Mouse (Mus musculus) MEL (cell line): ENCODE measurements around the gene Copz2. TPM values are rescaled to one million over a fixed set of nuclear protein-coding genes. Genes with fewer than 3 reads are reported as not detected.

Experiments used
- DNase-seq: peaks from one replicate; pipeline ENCODE4 v3.0.0; 2011; ENCODE audit warnings: low read depth, low spot score
- H3K27ac ChIP-seq: 2 replicates; pipeline ENCODE4 v1.5.1; 2012; ENCODE audit warnings: low read depth, mild to moderate bottlenecking, control low read depth, low read length, moderate library complexity; ENCODE audit not compliant: control insufficient read depth
- H3K27me3 ChIP-seq, 2 experiments: fragments of 150-350 bp in 1 of 2; sonication (generic) in 1 of 2; 2 replicates each; pipeline ENCODE4 v1.6.1; 2012; ENCODE audit warnings: low read length in 2 of 2, mild to moderate bottlenecking in 2 of 2, improper control_type of control experiment in 1 of 2, moderate library complexity in 1 of 2; ENCODE audit not compliant: insufficient read depth in 2 of 2, control insufficient read depth in 1 of 2
- H3K36me3 ChIP-seq, 2 experiments: 2 replicates each; pipeline ENCODE4 v1.6.1; 2012 to 2014; ENCODE audit warnings: low read length in 2 of 2, improper control_type of control experiment in 1 of 2, inconsistent platforms in 1 of 2, mild to moderate bottlenecking in 1 of 2; ENCODE audit not compliant: insufficient read depth in 2 of 2, control insufficient read depth in 1 of 2
- H3K4me1 ChIP-seq, 2 experiments: fragments of 150-350 bp in 1 of 2; sonication (generic) in 1 of 2; 2 replicates each; pipeline ENCODE4 v1.6.1; 2012; ENCODE audit warnings: low read length in 2 of 2, improper control_type of control experiment in 1 of 2, mild to moderate bottlenecking in 1 of 2; ENCODE audit not compliant: insufficient read depth in 2 of 2, control insufficient read depth in 1 of 2
- H3K4me3 ChIP-seq, 2 experiments: fragments of 150-350 bp in 1 of 2; sonication (generic) in 1 of 2; 2 replicates each; pipeline ENCODE4 v1.5.1; 2012; ENCODE audit warnings: low read depth in 2 of 2, low read length in 2 of 2, mild to moderate bottlenecking in 2 of 2, moderate library complexity in 2 of 2, control low read depth in 1 of 2, improper control_type of control experiment in 1 of 2; ENCODE audit not compliant: control insufficient read depth in 1 of 2, insufficient read depth in 1 of 2
- H3K79me2 ChIP-seq: 2 replicates; pipeline ENCODE4 v1.6.1; 2012; ENCODE audit warnings: mild to moderate bottlenecking, low read length, moderate library complexity; ENCODE audit not compliant: control insufficient read depth, poor library complexity, insufficient read depth
- H3K9ac ChIP-seq: 2 replicates; pipeline ENCODE4 v1.6.1; 2012; ENCODE audit warnings: low read depth, mild to moderate bottlenecking, control low read depth, low read length, moderate library complexity; ENCODE audit not compliant: control insufficient read depth, poor library complexity, severe bottlenecking
- H3K9me3 ChIP-seq: fragments of 150-350 bp; sonication (generic); replicated peaks from 2 replicates; pipeline ENCODE4 v1.6.1; 2012; ENCODE audit warnings: mild to moderate bottlenecking, low read length, improper control_type of control experiment, moderate library complexity; ENCODE audit not compliant: insufficient read depth
- BHLHE40 ChIP-seq: IDR thresholded peaks from 2 replicates; pipeline ENCODE4 v1.6.1; 2012; ENCODE audit warnings: low read depth, mild to moderate bottlenecking, inconsistent platforms, low read length, improper control_type of control experiment, borderline replicate concordance
- CHD1 ChIP-seq: IDR thresholded peaks from 2 replicates; pipeline ENCODE4 v1.6.1; 2012; ENCODE audit warnings: low read depth, mild to moderate bottlenecking, inconsistent platforms, low read length, improper control_type of control experiment
- CTCF ChIP-seq, 3 experiments: IDR thresholded peaks in 2 of 3; conservative IDR thresholded peaks in 1 of 3; 2 replicates each; pipeline ENCODE4 v1.5.1; 2011 to 2012; ENCODE audit warnings: low read length in 3 of 3, low read depth in 2 of 3, mild to moderate bottlenecking in 2 of 3, improper control_type of control experiment in 1 of 3, inconsistent platforms in 1 of 3, mixed read lengths in 1 of 3, moderate library complexity in 1 of 3; ENCODE audit not compliant: control insufficient read depth in 1 of 3, insufficient read depth in 1 of 3, poor library complexity in 1 of 3, severe bottlenecking in 1 of 3
- E2F4 ChIP-seq: IDR thresholded peaks from 2 replicates; pipeline ENCODE4 v1.6.1; 2011; ENCODE audit warnings: low read depth, low read length, improper control_type of control experiment, borderline replicate concordance
- ELF1 ChIP-seq: IDR thresholded peaks from 2 replicates; pipeline ENCODE4 v1.6.1; 2014; ENCODE audit warnings: low read depth, mild to moderate bottlenecking, inconsistent platforms, low read length, improper control_type of control experiment, moderate library complexity
- EP300 ChIP-seq, 2 experiments: IDR thresholded peaks; 2 replicates each; pipeline ENCODE4 v1.6.1; 2011; ENCODE audit warnings: improper control_type of control experiment in 2 of 2, low read length in 2 of 2, low read depth in 1 of 2, mild to moderate bottlenecking in 1 of 2
- GATA1 ChIP-seq: IDR thresholded peaks from 2 replicates; pipeline ENCODE4 v1.6.1; 2011; ENCODE audit warnings: low read depth, low read length, improper control_type of control experiment
- MAZ ChIP-seq: IDR thresholded peaks from 2 replicates; pipeline ENCODE4 v1.6.1; 2012; ENCODE audit warnings: low read depth, mild to moderate bottlenecking, inconsistent platforms, low read length, improper control_type of control experiment
- MXI1 ChIP-seq: IDR thresholded peaks from 2 replicates; pipeline ENCODE4 v1.6.1; 2011; ENCODE audit warnings: mild to moderate bottlenecking, low read depth, low read length, improper control_type of control experiment
- MYC ChIP-seq: IDR thresholded peaks from 2 replicates; pipeline ENCODE4 v1.6.1; 2011; ENCODE audit warnings: low read depth, mild to moderate bottlenecking, low read length, improper control_type of control experiment, moderate library complexity
- NRF1 ChIP-seq: IDR thresholded peaks from 2 replicates; pipeline ENCODE4 v1.6.1; 2014; ENCODE audit warnings: low read depth, mild to moderate bottlenecking, inconsistent platforms, low read length, improper control_type of control experiment, moderate library complexity; ENCODE audit not compliant: poor library complexity, insufficient read depth, severe bottlenecking
- POLR2A ChIP-seq, 2 experiments: IDR thresholded peaks; 2 replicates each; pipeline ENCODE4 v1.6.1; 2011 to 2012; ENCODE audit warnings: low read length in 2 of 2, mild to moderate bottlenecking in 2 of 2, control low read depth in 1 of 2, improper control_type of control experiment in 1 of 2, low read depth in 1 of 2, moderate library complexity in 1 of 2; ENCODE audit not compliant: control insufficient read depth in 1 of 2, insufficient read depth in 1 of 2, poor library complexity in 1 of 2
- POLR2AphosphoS2 ChIP-seq: IDR thresholded peaks from 2 replicates; pipeline ENCODE4 v1.6.1; 2011; ENCODE audit warnings: low read length, improper control_type of control experiment
- RAD21 ChIP-seq: IDR thresholded peaks from 2 replicates; pipeline ENCODE4 v1.6.1; 2011; ENCODE audit warnings: mild to moderate bottlenecking, low read depth, low read length, improper control_type of control experiment
- RCOR1 ChIP-seq: IDR thresholded peaks from 2 replicates; pipeline ENCODE4 v1.6.1; 2012; ENCODE audit warnings: low read depth, mild to moderate bottlenecking, inconsistent platforms, low read length, improper control_type of control experiment
- SIN3A ChIP-seq: IDR thresholded peaks from 2 replicates; pipeline ENCODE4 v1.6.1; 2012; ENCODE audit warnings: low read length, improper control_type of control experiment, inconsistent platforms
- TCF12 ChIP-seq: IDR thresholded peaks from 2 replicates; pipeline ENCODE4 v1.6.1; 2014; ENCODE audit warnings: low read depth, mild to moderate bottlenecking, inconsistent platforms, low read length, improper control_type of control experiment, moderate library complexity
- UBTF ChIP-seq: IDR thresholded peaks from 2 replicates; pipeline ENCODE4 v1.6.1; 2012; ENCODE audit warnings: low read depth, mild to moderate bottlenecking, inconsistent platforms, low read length, improper control_type of control experiment, moderate library complexity, borderline replicate concordance; ENCODE audit not compliant: insufficient read depth
- USF1 ChIP-seq: IDR thresholded peaks from 2 replicates; pipeline ENCODE4 v1.6.1; 2014; ENCODE audit warnings: low read depth, mild to moderate bottlenecking, inconsistent platforms, low read length, improper control_type of control experiment, moderate library complexity
- USF2 ChIP-seq, 2 experiments: IDR thresholded peaks; 2 replicates each; pipeline ENCODE4 v1.6.1; 2011 to 2012; ENCODE audit warnings: improper control_type of control experiment in 2 of 2, low read length in 2 of 2, borderline replicate concordance in 1 of 2, inconsistent platforms in 1 of 2, low read depth in 1 of 2, mild to moderate bottlenecking in 1 of 2; ENCODE audit not compliant: insufficient read depth in 1 of 2
- ZKSCAN1 ChIP-seq: IDR thresholded peaks from 2 replicates; pipeline ENCODE4 v1.6.1; 2012; ENCODE audit warnings: low read depth, mild to moderate bottlenecking, inconsistent platforms, low read length, improper control_type of control experiment, moderate library complexity
- ZMIZ1 ChIP-seq: IDR thresholded peaks from 2 replicates; pipeline ENCODE4 v1.6.1; 2012; ENCODE audit warnings: low read depth, mild to moderate bottlenecking, inconsistent platforms, low read length, improper control_type of control experiment, moderate library complexity
- polyA plus RNA-seq, 2 experiments: library from polyadenylated mRNA; stranded (reverse) in 1 of 2; unstranded in 1 of 2; fragments of >175 nt in 1 of 2; fragments of >200 nt in 1 of 2; gene quantifications; 2 replicates each; pipeline versions ENCODE4 v1.2.1 to v1.2.4; 2012; ENCODE audit warnings: low replicate concordance in 2 of 2, low read depth in 1 of 2; ENCODE audit not compliant: insufficient read length in 2 of 2, insufficient read depth in 1 of 2, missing spikeins in 1 of 2
- total RNA-seq: library from RNA; depleted of rRNA; stranded (reverse); fragments of 300-350 nt; gene quantifications from 2 replicates; pipeline ENCODE4 v1.2.3, GENCODE M21; 2012

The Copz2 gene
- total and polyA plus RNA-seq, 3 experiments, result 2.1 to 6.3 TPM; not detected in 1

GRCm38 (mm10) chr11:96877071-96877470 lies 27.4 kb downstream of the Copz2 start (continued):
- TF ChIP-seq CTCF (IDR thresholded peaks at IDR 0.05 in 2 of 3, conservative IDR thresholded peaks at IDR 0.05 in 1 of 3; ENCODE audit: control insufficient read depth in 1 of 3, insufficient read depth in 1 of 3, low read depth in 2 of 3, low read length in 3 of 3, poor library complexity in 1 of 3, severe bottlenecking in 1 of 3) (no peak), BHLHE40 (no peak), RAD21 (no peak)

GRCm38 (mm10) chr11:96878715-96879114 lies 29.0 kb downstream of the Copz2 start:
- Histone ChIP-seq H3K4me3 (no peak overlapping the region), H3K9ac (no peak overlapping the region), H3K79me2 (no peaks in the 10 kb centered on the region), H3K9me3 (no peaks in the 10 kb centered on the region), H3K27ac (no peak overlapping the region)
- TF ChIP-seq POLR2AphosphoS2 (no peak), RCOR1 (peak; percentile 46; the same call in 1 of the 2 replicates), TCF12 (no peak), ZKSCAN1 (no peak), BHLHE40 (no peak), MYC (no peak), GATA1 (peak; percentile 84), E2F4 (no peak), MAZ (no peak), MXI1 (no peak), EP300 (IDR thresholded peaks at IDR 0.05; ENCODE audit: low read depth in 1 of 2, low read length in 2 of 2) (peak in 1 of 2 experiments; percentile 5; a peak in 1 of 4 replicates), ZMIZ1 (no peak), NRF1 (no peak), USF2 (IDR thresholded peaks at IDR 0.05; ENCODE audit: borderline replicate concordance in 1 of 2, insufficient read depth in 1 of 2, low read depth in 1 of 2, low read length in 2 of 2) (no peak), UBTF (no peak)
- TF ChIP-seq, all 39 proteins: peak for 3
- no peaks in the 10 kb centered on the region; a peak in 1 of 4 replicates for H3K36me3 ChIP-seq
- H3K4me1 ChIP-seq, result peaks cover 0 to 7% of the 10 kb centered on the region in 2 experiments; a peak in 2 of 4 replicates
- peaks cover 43 to 59% of the 10 kb centered on the region in 2 experiments for H3K27me3 ChIP-seq
- peak; percentile 74 for DNase-seq

GRCm38 (mm10) chr11:96879359-96879758 lies 29.7 kb downstream of the Copz2 start:
- no peak for DNase-seq
- no peak overlapping the region for H3K4me3 ChIP-seq
- H3K36me3 ChIP-seq, result no peaks in the 10 kb centered on the region; a peak in 1 of 4 replicates
- no peak overlapping the region for H3K9ac ChIP-seq
- no peak overlapping the region for H3K27ac ChIP-seq
- H3K27me3 ChIP-seq, result peaks cover 45 to 60% of the 10 kb centered on the region in 2 experiments
- TF ChIP-seq ELF1 (no peak), CHD1 (no peak), RCOR1 (no peak), NRF1 (no peak), SIN3A (no peak), POLR2AphosphoS2 (no peak), POLR2A (IDR thresholded peaks at IDR 0.05; ENCODE audit: control insufficient read depth in 1 of 2, insufficient read depth in 1 of 2, low read depth in 1 of 2, low read length in 2 of 2, poor library complexity in 1 of 2) (no peak), UBTF (no peak), USF1 (no peak), GATA1 (no peak), CTCF (IDR thresholded peaks at IDR 0.05 in 2 of 3, conservative IDR thresholded peaks at IDR 0.05 in 1 of 3; ENCODE audit: control insufficient read depth in 1 of 3, insufficient read depth in 1 of 3, low read depth in 2 of 3, low read length in 3 of 3, poor library complexity in 1 of 3, severe bottlenecking in 1 of 3) (no peak), ZMIZ1 (no peak)
- H3K79me2 ChIP-seq, result no peaks in the 10 kb centered on the region
- peaks cover 0 to 7% of the 10 kb centered on the region in 2 experiments; a peak in 2 of 4 replicates for H3K4me1 ChIP-seq
- H3K9me3 ChIP-seq, result no peaks in the 10 kb centered on the region
